Mouse (Mus musculus) kidney, adult 2 months (tissue): ENCODE data around the gene Map3k12.

Source experiments
- CTCF ChIP-seq: fragments of 200-500 bp; conservative IDR thresholded peaks from 2 replicates; pipeline ENCODE4 v1.5.1; 2011; ENCODE audit warnings: low read depth, mild to moderate bottlenecking, control low read depth, low read length, moderate library complexity, mixed read lengths; ENCODE audit not compliant: insufficient read depth, insufficient read length
- POLR2A ChIP-seq: fragments of 200-500 bp; IDR thresholded peaks from one replicate; pipeline ENCODE4 v1.6.1; 2011; ENCODE audit warnings: low read depth, low read length, control low read depth

GRCm38 (mm10) chr15:102471295-102471645 is 45.6 kb downstream of the Map3k12 start:
- TF ChIP-seq CTCF (no peak), POLR2A (no peak)
